Mouse (Mus musculus) testis, adult 2 months (tissue): ENCODE measurements around the gene Tpx2.

Experiments
- CTCF ChIP-seq: fragments of 200-500 bp; IDR thresholded peaks from 2 replicates; pipeline ENCODE4 v1.5.1; 2012; ENCODE audit warnings: low read depth, mild to moderate bottlenecking, inconsistent platforms, low read length, moderate library complexity; ENCODE audit not compliant: control insufficient read depth, insufficient read depth, insufficient replicate concordance
- POLR2A ChIP-seq: fragments of 200-500 bp; IDR thresholded peaks from 2 replicates; pipeline ENCODE4 v1.6.1; 2012; ENCODE audit warnings: low read depth, mild to moderate bottlenecking, inconsistent platforms, low read length, moderate library complexity; ENCODE audit not compliant: control insufficient read depth

- no peak for TF ChIP-seq POLR2A
- no peak for TF ChIP-seq CTCF
These were observed 83.8 kb downstream of the Tpx2 start for GRCm38 (mm10) chr2:152931456-152932160.
